Mouse (Mus musculus): Measurements from ENCODE around the gene Map3k9. TPM values are rescaled to one million over a fixed set of nuclear protein-coding genes. Genes with fewer than 3 reads are reported as not detected.

Map3k9 gene
- total RNA-seq, 2 experiments from 2014 or later, result 0.07 to 0.14 TPM

DNA sequence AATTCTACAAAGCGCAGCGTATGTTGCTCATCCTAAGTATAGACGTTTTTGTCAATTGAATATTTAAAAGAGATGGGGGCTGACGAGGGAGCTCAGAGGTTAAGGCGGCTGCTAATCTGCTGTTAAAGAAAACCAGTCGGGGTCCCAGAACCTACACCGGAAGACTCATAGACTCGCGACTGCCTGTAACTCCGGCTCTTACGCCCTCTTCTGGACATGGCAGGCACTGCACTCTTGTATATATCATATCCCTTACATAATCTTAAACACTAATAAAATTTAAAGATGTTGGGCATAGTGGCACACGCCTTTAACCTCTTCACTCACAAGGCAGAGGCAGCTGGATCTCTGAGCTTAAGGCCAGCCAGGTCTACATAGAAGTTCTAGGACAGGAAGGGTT lies 6.3 kb upstream of the Map3k9 start:
- no peak for DNase-seq (ENCODE audit: low spot score)

DNA sequence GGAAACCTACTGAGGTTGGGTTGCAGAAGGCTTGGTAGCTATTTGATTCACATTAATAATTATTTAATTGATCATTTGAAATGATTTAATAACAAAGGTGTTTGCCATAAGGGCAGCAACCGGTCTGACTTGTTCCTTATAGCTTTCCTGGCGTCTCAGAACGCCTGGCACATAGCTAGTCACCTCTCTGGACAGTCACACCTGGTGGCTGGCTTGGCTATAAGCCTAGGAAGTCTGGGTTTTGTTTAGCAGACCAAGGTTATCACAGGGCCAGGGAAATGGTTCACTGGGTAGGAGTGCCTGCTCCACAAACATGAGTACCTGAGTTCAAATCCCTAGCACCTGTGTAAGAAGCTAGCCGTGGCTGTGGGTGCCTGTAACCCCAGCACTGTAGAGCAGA lies 2.3 kb upstream of the Map3k9 start:
- no peak for DNase-seq (ENCODE audit: low spot score)

DNA sequence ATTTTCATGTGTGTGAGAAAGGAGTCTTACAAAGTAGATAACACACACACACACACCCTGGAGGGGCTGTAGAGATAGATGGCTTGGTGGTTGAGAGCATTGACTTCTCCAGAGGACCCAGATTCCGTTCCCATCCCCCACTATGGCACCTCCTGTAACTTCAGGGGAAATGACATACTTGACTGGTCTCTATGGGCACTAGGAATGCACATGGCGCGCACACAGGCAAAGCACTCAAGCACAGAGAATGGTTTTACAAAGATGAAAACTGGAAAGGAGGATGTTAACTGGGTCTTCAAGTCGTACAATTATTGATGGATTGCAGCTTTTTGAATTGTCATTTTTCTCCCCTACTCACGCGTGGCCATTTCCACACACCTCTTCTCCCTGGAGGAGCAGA lies 1.6 kb upstream of the Map3k9 start:
- DNase-seq (ENCODE audit: low spot score), result no peak

DNA sequence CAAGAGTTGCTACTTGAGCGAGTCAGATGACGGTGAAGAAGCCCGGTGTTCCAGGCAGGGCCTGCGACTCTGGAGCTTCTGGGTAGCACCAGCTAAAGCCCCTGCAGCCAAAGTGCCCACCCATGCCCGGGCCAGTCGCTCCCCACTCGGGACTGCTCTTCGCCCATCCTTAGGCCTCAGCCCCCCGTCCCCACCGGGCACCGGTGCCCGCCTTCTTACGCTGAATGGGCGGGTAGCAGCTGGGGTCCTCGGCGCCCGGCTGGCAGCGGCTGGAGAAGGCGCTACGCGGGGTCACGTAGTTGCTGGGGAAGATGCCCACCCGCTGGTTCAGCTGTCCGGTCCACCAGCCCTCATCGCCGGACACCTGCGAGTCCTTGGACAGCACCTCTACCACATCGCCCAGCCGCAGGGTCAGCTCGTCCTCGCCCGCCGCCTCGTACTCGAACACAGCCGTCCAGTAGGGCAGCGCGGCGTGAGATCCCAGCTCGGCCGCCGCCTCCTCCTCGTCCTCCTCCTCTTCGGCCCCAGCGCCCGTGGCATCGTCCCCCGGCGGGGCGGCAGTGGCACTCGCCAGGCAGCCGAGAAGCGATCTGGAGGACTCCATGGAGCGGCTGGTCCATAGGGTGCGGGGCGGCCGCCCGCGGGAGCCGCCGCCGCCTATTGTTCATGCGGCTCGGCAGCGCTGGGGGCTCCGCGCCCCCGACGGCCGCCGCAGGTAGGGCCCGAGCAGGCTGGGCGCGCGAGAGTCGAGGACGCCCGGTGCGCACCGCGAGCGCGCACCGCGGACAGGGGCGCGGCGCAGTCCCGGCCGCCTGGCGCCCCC lies 493 bp downstream of the Map3k9 start:
- no peak for DNase-seq (ENCODE audit: low spot score)

DNA sequence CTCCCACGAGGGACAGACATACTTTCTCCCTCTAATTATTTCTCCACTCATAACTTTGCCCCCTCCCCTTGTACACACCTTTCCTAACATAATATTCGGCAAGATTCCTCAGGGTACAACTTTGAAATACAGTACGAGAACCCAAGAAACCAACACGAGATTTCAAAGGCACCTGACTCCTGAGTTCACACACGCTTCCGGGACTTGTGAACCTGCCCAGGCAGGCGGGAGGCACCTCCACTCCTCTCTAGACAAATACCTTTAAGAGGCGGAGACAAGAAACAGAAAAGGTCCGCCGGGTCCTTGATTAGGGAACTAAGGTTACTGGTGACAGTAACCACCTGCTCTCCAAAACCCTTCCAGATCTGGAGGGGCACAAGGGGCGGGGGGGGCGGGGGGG lies 1.1 kb downstream of the Map3k9 start:
- no peak for DNase-seq (ENCODE audit: low spot score)

DNA sequence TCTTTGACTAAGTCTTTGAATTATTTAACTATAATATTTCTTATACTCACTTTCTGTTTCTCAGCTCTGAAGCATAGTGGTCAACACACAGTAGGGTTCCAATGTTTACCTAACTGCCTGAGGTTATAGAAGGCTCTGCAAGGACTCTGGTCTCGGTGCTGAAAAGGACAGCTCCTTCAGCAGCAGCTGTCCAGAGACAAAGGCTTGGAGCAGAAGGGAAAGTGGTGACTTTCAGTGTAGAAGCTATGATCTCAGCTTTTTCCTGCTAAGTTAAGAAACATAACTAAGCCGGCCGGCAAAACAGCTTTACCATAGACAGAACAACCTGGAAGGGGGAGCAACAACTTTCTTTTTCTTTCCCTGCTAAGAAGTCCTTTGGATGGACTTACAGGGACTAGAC lies 4.8 kb downstream of the Map3k9 start:
- no peak for DNase-seq (ENCODE audit: low spot score)

DNA sequence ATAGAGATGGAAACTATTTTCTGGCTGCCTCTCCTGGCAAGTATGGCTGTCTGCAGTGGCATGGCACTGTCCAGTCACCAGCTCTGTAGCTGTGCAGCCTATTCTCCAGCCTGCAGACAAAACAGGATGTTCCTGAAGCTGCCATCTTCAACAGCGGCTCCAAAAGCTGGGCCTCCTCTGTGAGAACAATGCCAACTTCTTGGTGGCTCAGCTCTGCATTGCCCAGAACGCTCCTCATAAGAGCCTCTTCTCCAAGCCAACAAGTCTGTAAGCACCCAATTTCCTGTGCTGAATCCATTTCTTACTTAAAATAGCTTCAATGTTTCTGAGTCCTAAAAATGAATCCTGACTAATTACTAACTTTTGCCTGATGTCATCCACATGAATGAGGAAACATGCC lies 5.3 kb downstream of the Map3k9 start:
- no peak for DNase-seq (ENCODE audit: low spot score)

DNA sequence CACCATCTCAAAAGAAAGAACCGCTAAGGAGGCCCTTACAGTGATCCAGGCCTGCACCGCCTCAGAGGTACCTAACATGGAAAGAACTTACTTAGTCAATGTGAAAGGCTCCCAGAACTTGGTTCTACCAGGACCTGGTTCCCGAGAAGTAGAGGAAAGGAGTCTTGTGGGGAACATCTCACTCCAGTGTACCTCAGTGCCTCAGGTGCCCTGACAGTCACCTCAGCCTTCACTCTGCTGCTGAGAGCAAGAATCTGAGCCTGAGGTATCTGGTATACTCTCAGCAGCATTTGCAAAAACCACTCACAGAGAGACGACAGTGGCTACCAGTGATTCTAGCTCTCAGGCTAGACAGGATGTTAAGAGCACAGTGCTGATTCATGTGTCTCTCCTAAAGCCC lies 6.8 kb downstream of the Map3k9 start:
- DNase-seq (ENCODE audit: low spot score), result no peak

DNA sequence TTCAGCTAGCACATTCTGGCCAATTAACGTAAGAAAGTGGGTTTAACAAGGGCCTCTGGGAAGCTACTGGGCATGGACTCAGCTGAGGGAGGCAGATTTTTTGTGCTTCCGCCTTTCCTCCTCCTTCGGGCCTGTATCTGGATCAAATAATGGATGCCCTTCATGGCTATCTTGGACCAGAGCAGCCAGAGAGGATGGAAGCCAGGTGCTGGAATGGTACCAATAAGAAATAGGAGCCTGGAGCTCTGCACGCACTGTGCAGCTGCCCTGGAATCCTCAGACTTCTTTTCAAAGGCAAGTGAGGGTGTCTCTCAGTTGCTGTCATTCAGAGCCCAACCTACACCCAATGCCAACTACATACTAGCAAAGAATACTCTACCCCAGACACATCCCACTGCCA lies 11.5 kb downstream of the Map3k9 start:
- DNase-seq (ENCODE audit: low spot score), result no peak

DNA sequence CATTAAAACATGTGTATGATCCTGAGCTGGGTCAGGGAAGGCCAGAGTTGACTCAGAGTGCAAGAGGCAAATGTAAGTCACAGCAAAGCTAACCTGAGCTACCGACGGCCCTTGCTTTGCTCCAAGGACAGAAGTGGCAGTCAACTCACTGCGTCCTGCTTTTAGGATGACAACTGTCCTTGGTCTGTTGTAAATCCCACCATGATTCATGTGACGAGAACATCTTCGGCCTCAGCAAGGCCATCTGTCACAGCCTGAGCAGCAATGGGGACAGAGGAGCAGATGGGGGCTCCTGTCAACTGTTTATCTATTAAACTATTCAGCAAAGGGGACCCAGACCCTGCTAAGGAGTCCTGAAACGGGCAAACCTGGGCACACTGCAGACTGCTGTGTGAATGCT lies 15.6 kb downstream of the Map3k9 start:
- DNase-seq (ENCODE audit: low spot score), result no peak

DNA sequence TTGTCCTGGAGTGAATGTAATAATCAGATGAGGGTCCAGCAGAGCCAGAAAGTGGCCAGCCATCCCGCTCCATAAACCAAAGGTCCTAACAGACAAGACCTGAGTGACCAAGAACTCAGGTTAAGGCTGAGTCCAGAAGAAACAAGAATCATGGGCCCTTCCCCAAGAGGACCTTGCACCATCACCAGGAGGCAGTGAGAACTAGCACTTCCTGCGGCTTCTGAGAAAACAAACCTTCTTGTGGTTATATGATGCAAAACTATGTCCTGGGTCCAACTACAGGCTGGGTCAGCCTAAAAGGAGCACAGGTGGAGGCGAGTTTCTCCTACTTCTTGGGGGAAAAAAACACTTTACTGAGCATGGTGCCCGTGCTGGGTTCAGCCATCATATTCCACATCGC lies 16.6 kb downstream of the Map3k9 start:
- DNase-seq (ENCODE audit: low spot score), result no peak

DNA sequence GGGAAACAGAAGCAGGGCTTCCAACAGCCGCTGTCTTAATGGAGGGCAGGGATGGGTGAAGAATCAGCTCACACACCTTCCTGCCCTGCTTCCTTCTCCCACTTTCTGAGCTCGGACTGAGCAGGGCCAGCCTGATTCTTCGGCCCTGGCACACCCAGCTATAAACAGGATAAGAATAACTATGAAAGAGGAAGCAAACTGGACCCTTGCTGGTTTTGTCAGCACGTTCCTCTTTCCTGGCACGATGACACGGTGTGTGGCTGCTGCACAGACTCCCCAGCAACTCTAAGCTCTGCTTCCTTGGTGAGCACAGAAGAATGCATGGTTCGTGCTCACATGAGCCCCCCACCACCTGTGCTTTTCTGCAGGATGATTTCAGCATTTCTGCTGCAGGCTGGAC lies 26.3 kb downstream of the Map3k9 start:
- peak; percentile 12 for DNase-seq (ENCODE audit: low spot score)

DNA sequence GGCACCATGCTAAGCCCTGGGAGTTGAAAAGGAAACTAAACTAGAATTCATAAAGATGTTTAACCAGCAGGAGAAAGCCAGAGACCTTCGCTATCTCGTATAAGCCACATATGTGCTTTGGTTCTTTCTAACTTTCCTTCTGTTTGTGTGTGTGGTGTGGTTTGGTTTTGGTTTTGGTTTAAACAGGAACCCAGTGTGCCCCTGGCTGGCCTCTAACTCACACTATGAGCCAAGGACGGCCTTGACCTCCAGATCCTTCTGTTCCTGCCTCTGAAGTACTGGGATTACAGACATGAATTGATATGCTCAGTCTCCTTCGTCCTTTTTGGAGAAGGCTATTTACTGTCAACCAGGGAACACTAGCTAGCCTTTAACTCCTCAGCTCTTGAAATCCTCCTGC lies 29.9 kb downstream of the Map3k9 start:
- DNase-seq (ENCODE audit: low spot score), result no peak

DNA sequence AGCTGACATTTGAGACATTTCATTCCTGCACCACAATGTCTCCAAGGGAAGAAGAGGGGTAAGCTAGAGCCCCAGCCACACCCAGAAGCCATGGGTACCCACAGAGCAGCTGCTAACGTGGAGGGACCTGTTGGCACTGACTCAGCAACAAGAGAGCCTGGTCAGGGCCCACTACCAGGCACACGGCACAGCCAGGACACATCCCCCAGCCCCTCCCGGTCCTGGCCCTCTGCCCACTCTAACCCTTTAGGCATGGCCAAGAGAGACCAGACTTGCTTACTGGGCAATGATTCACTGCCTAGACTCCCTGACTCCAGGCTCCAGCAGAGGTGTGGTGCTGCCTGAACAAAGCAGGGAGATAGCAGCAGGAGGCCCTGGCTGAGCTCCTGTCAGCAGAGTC lies 32.1 kb downstream of the Map3k9 start:
- no peak for DNase-seq (ENCODE audit: low spot score)

DNA sequence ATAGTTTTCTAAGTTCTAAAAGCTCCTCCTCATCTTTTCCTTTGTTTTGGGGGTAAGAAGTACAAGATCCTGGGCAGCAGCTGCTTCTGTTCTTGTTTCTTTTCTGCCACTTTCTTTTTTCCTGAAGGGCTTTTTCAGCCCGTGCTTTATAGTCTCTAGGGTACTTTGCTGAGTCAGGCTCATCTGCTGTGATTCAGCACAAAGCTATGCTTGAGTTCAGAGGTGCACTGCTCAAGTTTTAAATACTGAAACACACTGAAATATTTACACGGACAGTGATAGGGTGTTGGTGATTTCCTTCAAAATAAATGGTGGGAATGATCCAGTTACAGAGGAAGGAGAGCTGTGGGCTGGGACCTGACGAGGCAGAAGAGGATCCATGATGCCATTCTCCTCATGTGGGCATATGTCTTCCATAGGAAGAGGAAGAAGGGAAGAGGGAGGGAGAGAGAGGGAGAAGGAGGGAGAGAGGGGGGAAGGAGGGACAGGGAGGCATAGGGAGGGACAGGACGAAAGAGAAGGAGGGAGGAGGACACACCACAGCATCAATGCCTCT lies 32.9 kb downstream of the Map3k9 start:
- no peak for DNase-seq (ENCODE audit: low spot score)

DNA sequence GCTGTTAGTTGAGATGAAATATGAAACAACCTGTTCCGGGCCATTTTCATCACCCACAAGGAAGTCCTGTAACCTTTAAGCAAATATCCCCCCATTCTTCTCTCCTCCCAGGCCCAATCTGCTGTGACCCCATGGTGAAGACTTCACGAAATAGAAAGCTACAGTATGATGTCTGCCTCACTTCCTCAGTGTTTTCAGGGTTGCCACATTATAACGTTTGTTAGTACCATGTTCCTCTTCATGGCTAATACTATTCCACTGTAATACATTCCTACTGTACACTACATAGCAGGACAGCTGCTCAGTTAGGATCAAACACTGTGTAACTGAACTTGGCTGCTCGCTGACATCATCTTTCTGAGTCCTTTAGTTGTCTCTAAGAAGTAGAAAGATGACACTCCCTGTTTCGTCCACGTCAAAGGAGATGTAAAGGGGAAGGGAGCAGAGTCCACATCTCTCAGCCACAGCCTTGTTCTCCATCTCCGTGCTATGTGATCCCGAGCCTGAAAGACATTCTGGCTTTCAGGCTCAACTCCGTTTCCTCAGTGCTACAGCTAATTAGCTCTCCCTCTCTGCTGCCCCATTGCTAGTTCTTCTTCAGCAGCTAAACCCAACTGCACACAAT lies 34.5 kb downstream of the Map3k9 start:
- DNase-seq (ENCODE audit: low spot score), result no peak

DNA sequence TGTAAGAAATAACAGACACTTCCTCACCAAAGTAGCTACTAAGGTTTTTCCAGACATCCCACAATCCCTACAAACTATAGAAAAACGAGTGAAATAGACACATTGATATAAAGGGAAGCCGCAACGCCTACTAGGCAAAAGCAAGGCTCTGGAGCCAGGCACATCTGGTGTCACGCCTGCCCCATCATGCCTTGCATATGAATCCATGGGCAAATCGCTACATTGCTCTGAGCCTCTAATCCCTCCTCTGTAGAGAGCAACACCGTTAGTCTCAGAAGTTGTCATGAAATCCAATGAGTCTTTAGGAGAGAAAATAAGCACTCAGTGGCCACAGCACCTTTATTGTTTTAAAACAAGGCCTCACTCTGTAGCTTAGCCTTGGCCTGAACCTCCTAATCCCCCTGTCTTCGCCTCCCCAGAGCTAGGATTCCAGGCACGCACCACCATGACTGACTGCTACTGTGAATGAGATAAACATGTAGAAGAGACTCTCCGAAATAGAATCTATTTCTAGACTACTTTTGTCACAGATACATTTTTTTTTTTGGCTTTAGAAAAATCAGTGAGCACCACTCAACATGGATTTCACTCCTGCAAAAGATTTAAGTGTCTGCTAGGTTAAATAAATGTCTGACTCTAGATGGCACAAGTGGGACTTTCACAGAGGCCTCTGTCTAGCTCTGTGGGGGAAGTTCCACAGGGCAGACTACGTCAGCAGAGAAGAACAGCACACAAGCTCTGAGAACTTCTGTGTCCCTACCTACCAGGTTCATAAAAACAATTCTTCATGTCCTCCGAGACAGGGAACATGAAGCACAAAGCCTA lies 45.5 kb downstream of the Map3k9 start:
- DNase-seq (ENCODE audit: low spot score), result no peak

DNA sequence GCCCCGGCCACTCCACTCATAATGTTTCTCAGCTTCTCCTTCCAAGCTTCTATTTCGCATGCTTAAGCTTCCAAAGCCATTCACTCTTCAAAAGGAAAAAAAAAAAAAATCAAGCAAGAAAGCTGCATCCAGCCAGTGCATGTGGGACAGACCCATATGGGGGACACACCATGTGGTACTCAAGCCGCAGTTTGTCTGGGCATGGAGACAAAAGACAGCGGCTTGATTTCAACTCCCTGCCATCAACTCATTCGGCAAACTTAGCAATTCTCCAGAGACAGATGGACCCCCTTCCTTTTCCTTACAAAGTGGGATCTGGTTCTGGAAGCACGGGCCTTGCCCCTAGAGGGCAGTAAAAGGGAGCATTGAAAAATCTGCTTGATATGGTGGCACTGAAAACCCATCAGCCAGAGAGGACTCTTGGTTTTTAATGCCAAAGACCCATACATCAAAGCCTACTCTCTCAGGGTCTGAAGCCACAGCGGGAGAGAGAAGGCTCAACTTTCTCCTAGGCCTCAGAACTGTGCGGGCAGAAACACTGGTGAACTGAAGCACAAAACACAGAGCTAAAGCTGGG lies 54.6 kb downstream of the Map3k9 start:
- DNase-seq (ENCODE audit: low spot score), result no peak

DNA sequence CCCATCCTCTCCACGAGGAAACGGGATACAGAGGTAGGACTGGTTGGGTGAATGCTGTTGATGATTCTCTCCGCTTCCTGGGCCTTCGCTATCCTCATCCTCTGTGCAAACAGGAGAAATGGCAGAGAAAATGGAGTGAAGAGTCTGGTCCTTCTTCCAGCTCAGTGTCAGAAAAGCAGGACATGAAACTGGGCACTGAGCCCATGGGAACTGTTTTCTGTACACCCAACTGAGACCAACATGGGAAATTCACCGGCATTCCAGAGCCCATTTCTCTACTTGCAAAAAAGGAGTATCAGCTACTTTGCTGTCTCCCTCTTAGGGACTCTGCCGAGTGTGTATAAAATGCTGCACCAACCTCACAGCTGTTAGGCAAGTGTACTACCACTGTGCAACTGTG lies 56.2 kb downstream of the Map3k9 start:
- no peak for DNase-seq (ENCODE audit: low spot score)

DNA sequence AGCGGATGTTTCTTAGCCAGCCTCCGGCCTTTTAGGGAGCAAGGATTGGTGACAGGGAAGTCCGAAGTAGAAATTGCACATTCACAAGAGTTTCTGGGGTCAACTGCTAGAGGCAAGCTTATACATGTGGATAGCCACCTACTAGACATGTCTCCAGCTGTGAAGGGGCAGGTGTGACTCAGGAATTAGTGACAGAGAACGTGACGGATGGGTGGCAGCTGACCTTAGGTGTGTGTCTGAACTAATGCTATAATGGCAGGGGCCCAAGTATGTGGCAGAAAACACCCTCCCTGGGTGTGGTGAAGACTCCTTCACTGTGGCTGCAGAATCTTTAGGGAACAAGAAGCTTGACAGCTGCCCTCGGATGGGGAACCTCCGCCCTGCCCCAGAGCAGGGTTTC lies 57.6 kb downstream of the Map3k9 start:
- no peak for DNase-seq (ENCODE audit: low spot score)

DNA sequence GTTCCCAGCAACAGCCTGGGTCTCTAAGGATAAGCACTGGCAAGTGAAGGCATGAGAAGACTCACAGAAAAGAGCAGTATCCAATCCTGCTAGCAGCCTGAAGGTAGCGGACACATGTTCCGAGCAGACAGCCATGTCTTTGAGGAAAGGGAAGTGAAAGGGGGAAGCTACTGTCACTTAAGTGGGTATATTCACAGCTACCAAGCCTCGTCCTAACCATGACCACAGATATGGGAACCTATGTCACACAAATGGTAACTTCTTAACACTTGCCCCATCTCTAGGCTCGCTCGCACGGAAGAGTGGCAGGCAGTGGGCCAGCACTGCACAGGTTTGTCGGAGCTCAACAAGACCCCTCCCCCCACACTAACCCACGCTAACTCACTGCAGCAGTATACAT lies 61.3 kb downstream of the Map3k9 start:
- no peak for DNase-seq (ENCODE audit: low spot score)

DNA sequence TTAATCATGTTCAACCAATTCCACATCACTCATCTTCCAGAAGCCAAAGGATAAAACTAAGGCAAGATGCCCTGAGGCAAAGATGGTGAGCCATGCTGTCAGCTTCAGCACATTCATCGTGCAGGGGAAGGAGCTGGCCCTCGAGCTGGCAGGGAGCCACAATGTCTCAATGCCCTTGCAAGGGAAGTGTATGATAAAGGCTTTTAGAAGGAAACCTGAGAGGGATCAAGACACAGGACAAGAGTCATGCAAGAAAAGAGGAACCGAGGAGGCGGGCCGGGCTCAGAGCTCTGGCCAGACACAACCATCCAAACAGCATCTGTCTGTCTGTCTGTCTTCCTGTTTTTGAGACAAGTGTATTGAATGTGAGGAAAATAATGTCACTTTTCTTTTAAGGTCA lies 61.8 kb downstream of the Map3k9 start:
- no peak for DNase-seq (ENCODE audit: low spot score)

Measured in gastrocnemius, adult 18-20 months (tissue).